Mouse (Mus musculus): ENCODE data around the gene Brca1. TPM values are rescaled to one million over a fixed set of nuclear protein-coding genes. Genes with fewer than 3 reads are reported as not detected.

The Brca1 gene
- polyA plus RNA-seq, 1 experiment from 2014 or later, result 8.1 TPM

- Histone ChIP-seq H3K9me3 (replicated peaks; ENCODE audit: control insufficient read depth, low read length) (no peaks in the 10 kb centered on the region), H3K9ac (ENCODE audit: low read length) (peak overlapping the region; percentile 81), H3K27me3 (replicated peaks; ENCODE audit: control insufficient read depth, insufficient read depth, low read length) (no peaks in the 10 kb centered on the region), H3K4me3 (ENCODE audit: low read depth, low read length) (peak overlapping the region; percentile 63), H3K4me2 (ENCODE audit: low read length) (peak overlapping the region; percentile 89), H3K36me3 (ENCODE audit: control insufficient read depth, insufficient read depth, low read length) (peaks cover 18% of the 10 kb centered on the region), H3K4me1 (ENCODE audit: control insufficient read depth, insufficient read depth, low read length) (peaks cover 21% of the 10 kb centered on the region), H3K27ac (ENCODE audit: low read depth, low read length) (peak overlapping the region; percentile 88)
- ATAC-seq (peak; percentile 97), DNase-seq (ENCODE audit: low spot score) (peak; percentile 100)
- WGBS, result under 1% methylated on average over 37 of the region's 37 CpGs
Measured at GRCm38 (mm10) chr11:101552476-101553300, 933 bp upstream of the Brca1 start.

- H3K9ac ChIP-seq (ENCODE audit: low read length), result no peak overlapping the region
- DNase-seq (ENCODE audit: low spot score), result no peak
- no peak overlapping the region for H3K27ac ChIP-seq (ENCODE audit: low read depth, low read length)
- peaks cover 5% of the 10 kb centered on the region; the same call in 1 of the 2 replicates for H3K36me3 ChIP-seq (ENCODE audit: control insufficient read depth, insufficient read depth, low read length)
- no peaks in the 10 kb centered on the region for H3K27me3 ChIP-seq (replicated peaks; ENCODE audit: control insufficient read depth, insufficient read depth, low read length)
- ATAC-seq, result no peak
- peaks cover 10% of the 10 kb centered on the region for H3K4me1 ChIP-seq (ENCODE audit: control insufficient read depth, insufficient read depth, low read length)
- H3K9me3 ChIP-seq (replicated peaks; ENCODE audit: control insufficient read depth, low read length), result no peaks in the 10 kb centered on the region
- no peak overlapping the region for H3K4me3 ChIP-seq (ENCODE audit: low read depth, low read length)
- no peak overlapping the region for H3K4me2 ChIP-seq (ENCODE audit: low read length)
Measured at GRCm38 (mm10) chr11:101548526-101548925, 3.2 kb downstream of the Brca1 start.

GRCm38 (mm10) chr11:101544132-101544531 is 7.6 kb downstream of the Brca1 start:
- 73% methylated on average over 1 of the region's 1 CpGs for WGBS
- peaks cover 9% of the 10 kb centered on the region; the same call in 1 of the 2 replicates for H3K36me3 ChIP-seq (ENCODE audit: control insufficient read depth, insufficient read depth, low read length)
- no peak overlapping the region for H3K9ac ChIP-seq (ENCODE audit: low read length)
- ATAC-seq (no peak; the same call in 1 of the 2 replicates), DNase-seq (ENCODE audit: low spot score) (peak; percentile 71)
- no peaks in the 10 kb centered on the region for H3K9me3 ChIP-seq (replicated peaks; ENCODE audit: control insufficient read depth, low read length)
- H3K4me2 ChIP-seq (ENCODE audit: low read length), result no peak overlapping the region
- no peaks in the 10 kb centered on the region for H3K27me3 ChIP-seq (replicated peaks; ENCODE audit: control insufficient read depth, insufficient read depth, low read length)
- no peak overlapping the region for H3K27ac ChIP-seq (ENCODE audit: low read depth, low read length)
- no peak overlapping the region for H3K4me3 ChIP-seq (ENCODE audit: low read depth, low read length)
- peaks cover 2% of the 10 kb centered on the region; the same call in 1 of the 2 replicates for H3K4me1 ChIP-seq (ENCODE audit: control insufficient read depth, insufficient read depth, low read length)

GRCm38 (mm10) chr11:101543533-101543932 is 8.2 kb downstream of the Brca1 start:
- Histone ChIP-seq H3K4me2 (ENCODE audit: low read length) (no peak overlapping the region), H3K27me3 (replicated peaks; ENCODE audit: control insufficient read depth, insufficient read depth, low read length) (no peaks in the 10 kb centered on the region), H3K27ac (ENCODE audit: low read depth, low read length) (no peak overlapping the region), H3K9ac (ENCODE audit: low read length) (no peak overlapping the region), H3K4me1 (ENCODE audit: control insufficient read depth, insufficient read depth, low read length) (peaks cover 2% of the 10 kb centered on the region; the same call in 1 of the 2 replicates), H3K9me3 (replicated peaks; ENCODE audit: control insufficient read depth, low read length) (no peaks in the 10 kb centered on the region), H3K4me3 (ENCODE audit: low read depth, low read length) (no peak overlapping the region), H3K36me3 (ENCODE audit: control insufficient read depth, insufficient read depth, low read length) (peaks cover 9% of the 10 kb centered on the region; the same call in 1 of the 2 replicates)
- DNase-seq (ENCODE audit: low spot score) (no peak), ATAC-seq (no peak)
- WGBS, result 88% methylated on average over 9 of the region's 9 CpGs

GRCm38 (mm10) chr11:101526686-101527085 is 25.1 kb downstream of the Brca1 start:
- 60% methylated on average over 4 of the region's 4 CpGs for WGBS
- Histone ChIP-seq H3K27me3 (replicated peaks; ENCODE audit: control insufficient read depth, insufficient read depth, low read length) (no peaks in the 10 kb centered on the region), H3K36me3 (ENCODE audit: control insufficient read depth, insufficient read depth, low read length) (peaks cover 18% of the 10 kb centered on the region; the same call in 1 of the 2 replicates), H3K9ac (ENCODE audit: low read length) (no peak overlapping the region), H3K9me3 (replicated peaks; ENCODE audit: control insufficient read depth, low read length) (no peaks in the 10 kb centered on the region), H3K4me3 (ENCODE audit: low read depth, low read length) (no peak overlapping the region), H3K27ac (ENCODE audit: low read depth, low read length) (peak overlapping the region; percentile 75), H3K4me1 (ENCODE audit: control insufficient read depth, insufficient read depth, low read length) (no peaks in the 10 kb centered on the region), H3K4me2 (ENCODE audit: low read length) (no peak overlapping the region)
- ATAC-seq, result no peak
- no peak for DNase-seq (ENCODE audit: low spot score)

GRCm38 (mm10) chr11:101525936-101526595 is 25.7 kb downstream of the Brca1 start:
- Histone ChIP-seq H3K27me3 (replicated peaks; ENCODE audit: control insufficient read depth, insufficient read depth, low read length) (no peaks in the 10 kb centered on the region), H3K9ac (ENCODE audit: low read length) (no peak overlapping the region), H3K27ac (ENCODE audit: low read depth, low read length) (peak overlapping the region; percentile 56), H3K4me3 (ENCODE audit: low read depth, low read length) (no peak overlapping the region), H3K36me3 (ENCODE audit: control insufficient read depth, insufficient read depth, low read length) (peaks cover 18% of the 10 kb centered on the region; the same call in 1 of the 2 replicates), H3K9me3 (replicated peaks; ENCODE audit: control insufficient read depth, low read length) (no peaks in the 10 kb centered on the region), H3K4me1 (ENCODE audit: control insufficient read depth, insufficient read depth, low read length) (no peaks in the 10 kb centered on the region), H3K4me2 (ENCODE audit: low read length) (no peak overlapping the region)
- DNase-seq (ENCODE audit: low spot score) (peak; percentile 91), ATAC-seq (peak; percentile 88)
- 73% methylated on average over 9 of the region's 9 CpGs for WGBS

- ATAC-seq (peak; percentile 37; the same call in 1 of the 2 replicates), DNase-seq (ENCODE audit: low spot score) (peak; percentile 73)
- Histone ChIP-seq H3K27me3 (replicated peaks; ENCODE audit: control insufficient read depth, insufficient read depth, low read length) (no peaks in the 10 kb centered on the region), H3K4me2 (ENCODE audit: low read length) (no peak overlapping the region), H3K4me3 (ENCODE audit: low read depth, low read length) (no peak overlapping the region), H3K9me3 (replicated peaks; ENCODE audit: control insufficient read depth, low read length) (no peaks in the 10 kb centered on the region), H3K4me1 (ENCODE audit: control insufficient read depth, insufficient read depth, low read length) (no peaks in the 10 kb centered on the region), H3K9ac (ENCODE audit: low read length) (no peak overlapping the region), H3K27ac (ENCODE audit: low read depth, low read length) (peak overlapping the region; percentile 66; the same call in 1 of the 2 replicates), H3K36me3 (ENCODE audit: control insufficient read depth, insufficient read depth, low read length) (peaks cover 18% of the 10 kb centered on the region; the same call in 1 of the 2 replicates)
- WGBS, result 65% methylated on average over 10 of the region's 10 CpGs
Measured at GRCm38 (mm10) chr11:101525056-101525455, 26.7 kb downstream of the Brca1 start.

GRCm38 (mm10) chr11:101524446-101524845 is 27.3 kb downstream of the Brca1 start:
- ATAC-seq (no peak), DNase-seq (ENCODE audit: low spot score) (no peak)
- Histone ChIP-seq H3K27me3 (replicated peaks; ENCODE audit: control insufficient read depth, insufficient read depth, low read length) (no peaks in the 10 kb centered on the region), H3K4me3 (ENCODE audit: low read depth, low read length) (no peak overlapping the region), H3K27ac (ENCODE audit: low read depth, low read length) (peak overlapping the region; percentile 66; the same call in 1 of the 2 replicates), H3K36me3 (ENCODE audit: control insufficient read depth, insufficient read depth, low read length) (peaks cover 18% of the 10 kb centered on the region; the same call in 1 of the 2 replicates), H3K4me1 (ENCODE audit: control insufficient read depth, insufficient read depth, low read length) (no peaks in the 10 kb centered on the region), H3K9ac (ENCODE audit: low read length) (no peak overlapping the region), H3K4me2 (ENCODE audit: low read length) (no peak overlapping the region), H3K9me3 (replicated peaks; ENCODE audit: control insufficient read depth, low read length) (no peaks in the 10 kb centered on the region)
- 93% methylated on average over 8 of the region's 8 CpGs for WGBS

Data from forebrain, embryonic 14.5 days (tissue).